Comparison of ENCODE assay signal across 27 mouse cellular contexts in genomic region chr17:32146718-32147117, GRCm38 (mm10). TPM values are rescaled to one million over a fixed set of nuclear protein-coding genes. Genes with fewer than 3 reads are reported as not detected.
DNase-seq lines count a peak whose midpoint lies in the region; ATAC-seq and TF ChIP-seq lines count a peak whose summit lies in the region.
"Had no signal": no experiment of that assay in that cellular context is flagged by ENCODE, and none has a peak within 500 bp of the region (broad histone marks: within the 10 kb centered on the region; RNA-seq: fewer than 3 reads in every experiment).

No protein-coding gene starts in this region.

- no peak overlapping the region for H3K9ac ChIP-seq in hindbrain, embryonic 16.5 days (ENCODE audit: low read depth, low read length)
- H3K9ac ChIP-seq: limb, embryonic 13.5 days; liver, embryonic 12.5 days; midbrain, embryonic 13.5 days; neural tube, embryonic 12.5 days had no signal

- no peak overlapping the region for H3K4me2 ChIP-seq in hindbrain, embryonic 16.5 days (ENCODE audit: low read length)
- H3K4me2 ChIP-seq: embryonic facial prominence, embryonic 13.5 days; limb, embryonic 13.5 days; liver, embryonic 12.5 days; midbrain, embryonic 13.5 days; neural tube, embryonic 12.5 days had no signal

- H3K79me2 ChIP-seq in C2C12 (ENCODE audit: control insufficient read depth, insufficient read depth) = no peaks in the 10 kb centered on the region

- no peaks in the 10 kb centered on the region for H3K9me3 ChIP-seq in hindbrain, embryonic 16.5 days (ENCODE audit: control insufficient read depth, low read length)
- H3K9me3 ChIP-seq: embryonic facial prominence, embryonic 13.5 days; limb, embryonic 13.5 days; liver, embryonic 12.5 days; midbrain, embryonic 13.5 days; neural tube, embryonic 12.5 days had no signal

- no peak for DNase-seq in frontal cortex, postnatal 14 days (ENCODE audit: low spot score in 2 of 2)
- DNase-seq in left cerebral cortex, postnatal 4 days = peak; percentile 47
- DNase-seq in left cerebral cortex, adult 2 months (ENCODE audit: extremely low spot score in 1 of 2, low spot score in 2 of 2) = no peak
- no peak for DNase-seq in adrenal gland, postnatal 36 days
- DNase-seq: cerebellum, adult 2 months; cerebellum, postnatal 36 days; embryo, embryonic 11 days; gastrocnemius, postnatal 36 days; heart, postnatal 4 days; kidney, adult 9 months; kidney, postnatal 14 days; layer of hippocampus, postnatal 36 days; lung, adult 18-20 months; lung, postnatal 10 days had no signal

- H3K27me3 ChIP-seq in C2C12 (ENCODE audit: control insufficient read depth, insufficient read depth, insufficient read length) = no peaks in the 10 kb centered on the region
- no peaks in the 10 kb centered on the region for H3K27me3 ChIP-seq in hindbrain, embryonic 16.5 days (replicated peaks; ENCODE audit: control insufficient read depth, insufficient read depth, low read length)
- H3K27me3 ChIP-seq: embryonic facial prominence, embryonic 13.5 days; limb, embryonic 13.5 days; midbrain, embryonic 13.5 days; neural tube, embryonic 12.5 days; Patski had no signal

- H3K36me3 ChIP-seq in C2C12 (ENCODE audit: control insufficient read depth, insufficient read depth) = no peaks in the 10 kb centered on the region
- H3K36me3 ChIP-seq in hindbrain, embryonic 16.5 days (ENCODE audit: control insufficient read depth, insufficient read depth, low read length) = no peaks in the 10 kb centered on the region

- WGBS in hindbrain, embryonic 16.5 days = 81% methylated on average over 8 of the region's 8 CpGs

- H3K27ac ChIP-seq in left cerebral cortex, adult 2 months = no peak overlapping the region
- H3K27ac ChIP-seq in hindbrain, embryonic 16.5 days (ENCODE audit: low read depth, low read length) = peak overlapping the region; percentile 54
- H3K27ac ChIP-seq: embryonic facial prominence, embryonic 13.5 days; limb, embryonic 13.5 days; liver, embryonic 12.5 days; midbrain, embryonic 13.5 days; neural tube, embryonic 12.5 days had no signal

- intact Hi-C loops in left cerebral cortex, postnatal 4 days (cut with DNase I) = no loop called here
- intact Hi-C loops in left cerebral cortex, adult 2 months (cut with DNase I) = no loop called here

- ATAC-seq in frontal cortex, adult (ENCODE audit: low TSS enrichment) = 0 out of 2 replicates have a peak, but pooled peaks have one; percentile 38
- ATAC-seq in hindbrain, embryonic 16.5 days = peak; percentile 58
- ATAC-seq: forebrain, embryonic 16.5 days; intestine, embryonic 16.5 days; liver, embryonic 12.5 days; midbrain, embryonic 13.5 days; Patski had no signal

- H3K4me1 ChIP-seq in hindbrain, embryonic 16.5 days (ENCODE audit: control insufficient read depth, insufficient read depth, low read depth, low read length) = peaks cover 6% of the 10 kb centered on the region; the same call in 1 of the 2 replicates
- H3K4me1 ChIP-seq: limb, embryonic 13.5 days had no signal

- no peak overlapping the region for H3ac ChIP-seq in C2C12 (ENCODE audit: control insufficient read depth, insufficient read length, low read depth)

- TF ChIP-seq CTCF in left cerebral cortex, adult 2 months (IDR thresholded peaks at IDR 0.05) = no peak
- TF ChIP-seq CTCF in C2C12 (IDR thresholded peaks at IDR 0.05; ENCODE audit: control insufficient read depth, insufficient read depth, insufficient read length) = no peak

- H3K79me3 ChIP-seq in C2C12 (ENCODE audit: low read depth) = no peaks in the 10 kb centered on the region

- no peak overlapping the region for H3K4me3 ChIP-seq in left cerebral cortex, adult 2 months
- no peak overlapping the region for H3K4me3 ChIP-seq in C2C12 (ENCODE audit: insufficient read depth, poor library complexity, severe bottlenecking)
- no peak overlapping the region for H3K4me3 ChIP-seq in hindbrain, embryonic 16.5 days (ENCODE audit: low read length)
- H3K4me3 ChIP-seq: embryonic facial prominence, embryonic 13.5 days; erythroblast, embryonic 14.5 days; limb, embryonic 13.5 days; liver, embryonic 12.5 days; midbrain, embryonic 13.5 days; neural tube, embryonic 12.5 days had no signal

TF ChIP-seq in C2C12, 6 proteins besides CTCF, POLR2A, EP300 and RAD21:
- TF ChIP-seq MYOG (IDR thresholded peaks at IDR 0.05; ENCODE audit: control insufficient read depth, extremely low read depth, insufficient read length) (no peak), MYOD1 (IDR thresholded peaks at IDR 0.05; ENCODE audit: control insufficient read depth, insufficient read length, low read depth) (peak; percentile 8)

RNA-seq across cellular contexts. Expression of gene Notch3, which starts 19.9 kb away (rescaled TPM):
- 10 to 100 TPM; 21.8 to 21.9 TPM for total RNA-seq in left cerebral cortex, postnatal 4 days (2021)
- total RNA-seq in left cerebral cortex, adult 2 months (2021) = 1 to 10 TPM; 7.1 to 7.8 TPM
- polyA plus RNA-seq in C2C12 (2012; fragmentation: generic; extraction: Trizol) = 14.8 TPM
- 7.2 and 8.6 TPM in 2 replicates for polyA plus RNA-seq in hindbrain, embryonic 16.5 days (2015; fragmentation: Nextera tagmentation; extraction: Ambion mirVana)
- 10 to 100 TPM in 1 of 2 experiments, 1 to 10 TPM in 1; 8.1 to 13.0 TPM for total RNA-seq in adrenal gland, postnatal 36 days (2021)
- polyA plus RNA-seq: erythroblast, embryonic 14.5 days had no signal

RNA-seq across cellular contexts. Expression of gene Ephx3, which starts 42.6 kb away (rescaled TPM):
- under 1 TPM in 1 of 2 experiments, not detected in 1; 0.24 TPM for total RNA-seq in left cerebral cortex, postnatal 4 days (2021)
- under 1 TPM; 0.28 to 0.29 TPM for total RNA-seq in left cerebral cortex, adult 2 months (2021)
- 0.12 TPM for polyA plus RNA-seq in C2C12 (2012; fragmentation: generic; extraction: Trizol)
- 0.29 and 0.40 TPM in 2 replicates for polyA plus RNA-seq in hindbrain, embryonic 16.5 days (2015; fragmentation: Nextera tagmentation; extraction: Ambion mirVana)
- under 1 TPM in 1 of 2 experiments, not detected in 1; 0.33 TPM for total RNA-seq in adrenal gland, postnatal 36 days (2021)
- total RNA-seq: megakaryocyte progenitor cell, adult 5-6 weeks had no signal
- polyA plus RNA-seq: erythroblast, embryonic 14.5 days; forebrain, embryonic 16.5 days had no signal
